Mouse (Mus musculus): ENCODE measurements around the gene Scg5. TPM values are rescaled to one million over a fixed set of nuclear protein-coding genes. Genes with fewer than 3 reads are reported as not detected.
A peak's percentile ranks its signal among the peaks of the same experiment; 100 is the strongest.

Scg5 gene
- polyA plus RNA-seq (2015; fragmentation: Nextera tagmentation; extraction: Ambion mirVana): 1.0 and 2.2 TPM in 2 replicates

DNA sequence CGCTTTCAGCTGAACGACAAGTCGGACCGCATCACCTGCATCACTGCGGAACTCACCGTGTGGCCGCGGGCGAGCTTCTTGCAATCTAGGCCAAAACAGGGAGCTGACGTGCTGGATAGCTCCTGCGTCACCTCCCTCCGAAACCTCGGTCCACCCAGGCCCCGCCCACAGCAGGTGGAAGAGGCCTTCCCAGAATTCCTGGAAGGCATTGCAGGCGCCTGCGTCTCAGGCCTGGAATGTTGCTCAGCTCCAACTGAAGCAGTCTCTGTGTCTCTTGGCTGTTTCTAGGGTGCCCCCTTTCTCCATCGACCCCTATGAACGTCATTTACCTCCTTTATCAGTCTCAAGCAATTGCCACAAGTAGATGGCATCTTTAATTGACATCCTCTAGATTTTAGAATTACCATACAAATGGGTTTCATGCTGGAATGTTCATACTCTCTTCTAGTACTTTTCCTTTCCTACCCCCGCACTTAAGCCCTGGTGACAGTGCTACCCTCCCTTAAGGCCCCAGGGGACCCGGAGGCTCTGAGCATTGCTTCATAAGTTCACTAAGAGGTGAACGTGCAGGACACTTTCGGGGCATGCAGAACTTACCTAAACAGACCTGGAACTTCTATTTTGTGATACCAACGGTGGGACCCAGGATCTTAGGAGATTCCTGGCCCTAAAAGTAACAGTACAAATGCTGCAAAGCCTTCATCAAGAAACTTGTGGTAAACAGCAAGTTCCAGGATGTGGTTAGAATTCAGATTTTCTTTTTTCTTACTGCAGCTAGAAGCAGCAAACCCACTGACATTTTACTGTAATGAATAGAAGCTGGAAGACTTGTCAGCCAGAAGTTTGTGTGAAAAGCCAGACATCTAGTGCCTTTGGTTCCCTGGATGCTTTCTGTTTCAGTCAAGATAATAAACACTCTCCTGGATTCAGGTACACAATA lies at the start of gene Scg5:
Gene Scg5 (minus strand): TSS at position 179 of the 940 bp plus-strand sequence.
- no peak within 1 kb of the TSS for H3K27ac ChIP-seq (ENCODE audit: low read length)

DNA sequence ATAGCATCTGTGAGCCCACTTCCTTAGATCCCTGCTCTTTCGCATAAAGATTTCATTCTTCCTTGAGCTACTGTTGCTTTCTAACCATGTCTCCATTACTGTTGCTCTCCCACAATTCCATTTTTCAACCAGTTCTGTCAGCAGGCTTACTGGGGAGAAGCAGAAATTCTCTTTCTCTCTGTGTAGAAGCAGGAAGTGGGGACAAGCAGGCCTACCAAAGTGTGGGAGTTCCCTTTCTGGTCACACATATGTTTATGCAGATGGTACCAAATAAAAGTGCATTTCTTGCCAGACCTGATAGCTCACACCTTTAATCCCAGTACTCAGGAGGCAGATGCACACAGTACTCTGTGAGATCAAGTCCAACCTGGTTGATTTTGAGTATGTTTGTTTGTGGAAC lies 41.2 kb upstream of the Scg5 start:
- 83% methylated on average over 1 of the region's 1 CpGs for WGBS
- ATAC-seq (ENCODE audit: low read depth): no peak
- H3K9ac ChIP-seq (ENCODE audit: low read length): no peak overlapping the region
- H3K4me3 ChIP-seq (ENCODE audit: low read length): no peak overlapping the region
- no peak overlapping the region for H3K4me2 ChIP-seq (ENCODE audit: low read depth, low read length)
- H3K4me1 ChIP-seq (replicated peaks; ENCODE audit: control insufficient read depth, insufficient read depth, low read length): no peaks in the 10 kb centered on the region
- H3K27me3 ChIP-seq (ENCODE audit: control insufficient read depth, insufficient read depth, low read depth, low read length): no peaks in the 10 kb centered on the region
- H3K36me3 ChIP-seq (ENCODE audit: control insufficient read depth, insufficient read depth, low read length): no peaks in the 10 kb centered on the region
- H3K27ac ChIP-seq (ENCODE audit: low read length): no peak overlapping the region
- H3K9me3 ChIP-seq (ENCODE audit: control insufficient read depth, low read length): no peaks in the 10 kb centered on the region

More for the DNA sequence above, at the start of gene Scg5:
- peak; percentile 89 for ATAC-seq (ENCODE audit: low read depth)
- H3K4me2 ChIP-seq (ENCODE audit: low read depth, low read length): peak within 1 kb of the TSS; percentile 16
- peaks cover 6% of the 10 kb centered on the region for H3K4me1 ChIP-seq (replicated peaks; ENCODE audit: control insufficient read depth, insufficient read depth, low read length)
- H3K9ac ChIP-seq (ENCODE audit: low read length): no peak within 1 kb of the TSS
- H3K4me3 ChIP-seq (ENCODE audit: low read length): no peak within 1 kb of the TSS
- WGBS: 11% methylated on average over 23 of the region's 23 CpGs
- H3K9me3 ChIP-seq (ENCODE audit: control insufficient read depth, low read length): no peaks in the 10 kb centered on the region
- H3K36me3 ChIP-seq (ENCODE audit: control insufficient read depth, insufficient read depth, low read length): peaks cover 14% of the 10 kb centered on the region
- no peaks in the 10 kb centered on the region for H3K27me3 ChIP-seq (ENCODE audit: control insufficient read depth, insufficient read depth, low read depth, low read length)

- no peak overlapping the region for H3K4me2 ChIP-seq (ENCODE audit: low read depth, low read length)
- H3K4me3 ChIP-seq (ENCODE audit: low read length): no peak overlapping the region
- no peak overlapping the region for H3K9ac ChIP-seq (ENCODE audit: low read length)
- ATAC-seq (ENCODE audit: low read depth): no peak
- no peaks in the 10 kb centered on the region for H3K36me3 ChIP-seq (ENCODE audit: control insufficient read depth, insufficient read depth, low read length)
- WGBS: 80% methylated on average over 4 of the region's 4 CpGs
- no peaks in the 10 kb centered on the region for H3K27me3 ChIP-seq (ENCODE audit: control insufficient read depth, insufficient read depth, low read depth, low read length)
- H3K9me3 ChIP-seq (ENCODE audit: control insufficient read depth, low read length): no peaks in the 10 kb centered on the region
- no peak overlapping the region for H3K27ac ChIP-seq (ENCODE audit: low read length)
- no peaks in the 10 kb centered on the region for H3K4me1 ChIP-seq (replicated peaks; ENCODE audit: control insufficient read depth, insufficient read depth, low read length)
Observed at GRCm38 (mm10) chr2:113868404-113868803, 39.5 kb upstream of the Scg5 start.

GRCm38 (mm10) chr2:113866155-113866554 lies 37.2 kb upstream of the Scg5 start:
- H3K36me3 ChIP-seq (ENCODE audit: control insufficient read depth, insufficient read depth, low read length): no peaks in the 10 kb centered on the region
- no peak overlapping the region for H3K27ac ChIP-seq (ENCODE audit: low read length)
- H3K9ac ChIP-seq (ENCODE audit: low read length): no peak overlapping the region
- H3K27me3 ChIP-seq (ENCODE audit: control insufficient read depth, insufficient read depth, low read depth, low read length): no peaks in the 10 kb centered on the region
- H3K4me3 ChIP-seq (ENCODE audit: low read length): no peak overlapping the region
- no peaks in the 10 kb centered on the region for H3K9me3 ChIP-seq (ENCODE audit: control insufficient read depth, low read length)
- no peaks in the 10 kb centered on the region for H3K4me1 ChIP-seq (replicated peaks; ENCODE audit: control insufficient read depth, insufficient read depth, low read length)
- WGBS: 15% methylated on average over 2 of the region's 2 CpGs
- no peak overlapping the region for H3K4me2 ChIP-seq (ENCODE audit: low read depth, low read length)
- ATAC-seq (ENCODE audit: low read depth): no peak

DNA sequence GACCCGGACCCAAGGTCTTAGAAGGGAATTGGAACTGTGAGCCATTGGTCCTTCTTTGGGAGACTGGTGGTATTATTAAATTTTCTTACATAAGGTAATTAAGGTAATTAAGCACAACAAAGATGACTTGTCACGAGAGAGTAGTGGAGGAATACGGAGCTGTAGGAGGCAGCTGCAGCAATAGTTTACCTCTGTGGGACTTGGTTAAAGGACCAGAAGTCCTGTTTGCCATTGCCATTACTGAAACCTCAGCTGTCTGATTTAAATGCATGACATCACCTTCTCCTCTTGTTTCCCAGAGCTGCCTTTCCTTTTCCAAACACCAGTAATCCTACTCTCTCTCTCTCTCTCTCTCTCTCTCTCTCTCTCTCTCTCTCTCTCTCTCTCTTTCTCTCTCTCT lies 20.2 kb upstream of the Scg5 start:
- no peaks in the 10 kb centered on the region for H3K27me3 ChIP-seq (ENCODE audit: control insufficient read depth, insufficient read depth, low read depth, low read length)
- peak; percentile 29 for ATAC-seq (ENCODE audit: low read depth)
- H3K9me3 ChIP-seq (ENCODE audit: control insufficient read depth, low read length): no peaks in the 10 kb centered on the region
- peak overlapping the region; percentile 79 for H3K4me2 ChIP-seq (ENCODE audit: low read depth, low read length)
- H3K36me3 ChIP-seq (ENCODE audit: control insufficient read depth, insufficient read depth, low read length): 0 out of 2 replicates have a peak, but pooled peaks cover 2% of the 10 kb centered on the region
- 3% methylated on average over 3 of the region's 3 CpGs for WGBS
- H3K4me1 ChIP-seq (replicated peaks; ENCODE audit: control insufficient read depth, insufficient read depth, low read length): peaks cover 28% of the 10 kb centered on the region
- H3K27ac ChIP-seq (ENCODE audit: low read length): no peak overlapping the region; the same call in 1 of the 2 replicates
- H3K9ac ChIP-seq (ENCODE audit: low read length): peak overlapping the region; percentile 91
- H3K4me3 ChIP-seq (ENCODE audit: low read length): peak overlapping the region; percentile 98

DNA sequence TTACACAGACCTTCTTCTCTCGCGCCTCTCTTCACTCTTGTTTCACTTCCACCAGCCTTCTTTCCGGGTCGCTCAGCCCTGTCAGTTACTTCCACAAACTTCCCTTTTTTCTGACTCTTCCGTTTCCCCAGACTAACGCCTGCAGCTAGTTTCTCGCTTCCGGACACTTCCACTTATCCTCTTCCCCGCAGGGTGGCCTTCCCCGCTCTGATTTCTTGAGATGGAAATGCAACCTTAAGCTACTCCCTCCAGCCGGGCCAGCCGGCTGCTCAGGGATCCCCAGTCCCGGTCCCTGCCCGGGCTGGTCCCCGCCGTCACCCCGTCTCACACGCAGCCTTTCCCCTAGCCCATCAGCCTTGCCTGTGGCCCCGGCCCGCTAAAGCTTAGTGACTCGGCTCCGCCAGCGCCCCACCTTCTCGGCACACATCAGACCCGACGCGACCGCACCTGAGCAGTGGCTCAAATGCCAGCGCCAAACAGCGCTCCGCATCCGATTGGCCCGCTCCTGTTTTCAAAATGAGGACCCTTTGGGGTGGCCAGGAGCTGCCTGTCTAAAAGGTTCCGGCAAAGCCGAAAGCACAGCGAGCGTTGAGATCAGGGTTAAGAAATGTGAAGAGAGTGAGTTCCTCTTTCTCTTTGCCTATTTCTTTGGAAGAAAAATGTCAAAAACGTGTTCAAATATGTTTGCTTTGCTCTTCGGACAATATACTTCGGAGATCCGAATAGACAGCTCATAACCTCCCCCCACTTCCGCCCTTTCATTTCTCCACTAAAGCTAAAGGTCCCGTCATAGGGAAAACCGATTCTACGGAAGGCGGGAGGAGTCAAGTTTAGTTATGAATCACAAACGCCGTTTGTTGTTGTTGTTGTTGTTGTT lies 19.6 kb upstream of the Scg5 start, which contains the start of gene Arhgap11a:
Gene Arhgap11a (minus strand): TSS at position 417 of the 877 bp plus-strand sequence.
- Histone ChIP-seq H3K27me3 (ENCODE audit: control insufficient read depth, insufficient read depth, low read depth, low read length) (no peaks in the 10 kb centered on the region), H3K9me3 (ENCODE audit: control insufficient read depth, low read length) (no peaks in the 10 kb centered on the region), H3K9ac (ENCODE audit: low read length) (peak within 1 kb of the TSS; percentile 91), H3K4me2 (ENCODE audit: low read depth, low read length) (peak within 1 kb of the TSS; percentile 79), H3K36me3 (ENCODE audit: control insufficient read depth, insufficient read depth, low read length) (peaks cover 7% of the 10 kb centered on the region), H3K27ac (ENCODE audit: low read length) (peak within 1 kb of the TSS; percentile 93), H3K4me3 (ENCODE audit: low read length) (peak within 1 kb of the TSS; percentile 98), H3K4me1 (replicated peaks; ENCODE audit: control insufficient read depth, insufficient read depth, low read length) (peaks cover 28% of the 10 kb centered on the region)
- WGBS: under 1% methylated on average over 48 of the region's 48 CpGs
- peak; percentile 95 for ATAC-seq (ENCODE audit: low read depth)

DNA sequence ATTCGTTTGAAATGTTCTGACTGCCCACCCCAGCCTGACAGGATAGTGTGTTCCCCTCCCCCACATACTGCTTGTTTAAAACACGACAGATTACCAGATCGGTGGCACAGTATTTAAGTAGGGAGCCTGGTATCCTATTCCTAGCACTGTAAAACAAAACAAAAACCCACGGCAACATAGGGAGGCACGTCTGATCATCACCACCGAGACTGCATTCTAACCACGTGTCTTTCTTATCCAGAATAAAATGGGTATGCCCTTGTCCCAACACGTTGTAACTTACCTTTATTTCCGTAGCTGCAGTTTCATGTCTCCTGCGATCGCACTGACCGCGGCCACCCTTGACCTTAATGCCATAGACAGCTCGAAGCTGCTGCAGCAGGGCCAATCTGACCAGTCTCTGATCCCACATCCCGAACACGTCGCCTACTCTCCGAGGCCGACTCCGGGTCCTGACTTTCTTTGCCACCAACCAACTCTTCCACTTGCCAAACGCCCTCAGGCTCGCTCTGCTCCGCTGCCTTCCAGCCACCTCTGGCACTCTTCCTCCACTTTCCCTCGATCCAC lies 18.8 kb upstream of the Scg5 start:
- Histone ChIP-seq H3K4me1 (replicated peaks; ENCODE audit: control insufficient read depth, insufficient read depth, low read length) (peaks cover 28% of the 10 kb centered on the region), H3K36me3 (ENCODE audit: control insufficient read depth, insufficient read depth, low read length) (peaks cover 7% of the 10 kb centered on the region), H3K4me2 (ENCODE audit: low read depth, low read length) (peak overlapping the region; percentile 79), H3K27ac (ENCODE audit: low read length) (peak overlapping the region; percentile 93), H3K27me3 (ENCODE audit: control insufficient read depth, insufficient read depth, low read depth, low read length) (no peaks in the 10 kb centered on the region), H3K9me3 (ENCODE audit: control insufficient read depth, low read length) (no peaks in the 10 kb centered on the region), H3K9ac (ENCODE audit: low read length) (peak overlapping the region; percentile 91), H3K4me3 (ENCODE audit: low read length) (peak overlapping the region; percentile 98)
- ATAC-seq (ENCODE audit: low read depth): peak; percentile 13
- WGBS: under 1% methylated on average over 24 of the region's 24 CpGs

- Histone ChIP-seq H3K27ac (ENCODE audit: low read length) (0 out of 2 replicates have a peak overlapping the region, but pooled peaks have one; percentile 5), H3K9ac (ENCODE audit: low read length) (no peak overlapping the region), H3K27me3 (ENCODE audit: control insufficient read depth, insufficient read depth, low read depth, low read length) (no peaks in the 10 kb centered on the region), H3K9me3 (ENCODE audit: control insufficient read depth, low read length) (no peaks in the 10 kb centered on the region), H3K36me3 (ENCODE audit: control insufficient read depth, insufficient read depth, low read length) (peaks cover 17% of the 10 kb centered on the region), H3K4me3 (ENCODE audit: low read length) (no peak overlapping the region; the same call in 1 of the 2 replicates), H3K4me1 (replicated peaks; ENCODE audit: control insufficient read depth, insufficient read depth, low read length) (peaks cover 28% of the 10 kb centered on the region), H3K4me2 (ENCODE audit: low read depth, low read length) (peak overlapping the region; percentile 5; the same call in 1 of the 2 replicates)
- WGBS: 36% methylated on average over 4 of the region's 4 CpGs
- ATAC-seq (ENCODE audit: low read depth): no peak
Observed at GRCm38 (mm10) chr2:113845081-113845480, 16.2 kb upstream of the Scg5 start.

All from lung, embryonic 16.5 days (tissue).